Mouse (Mus musculus) lung, embryonic 14.5 days (tissue): ENCODE data around the gene Pappa. TPM values are rescaled to one million over a fixed set of nuclear protein-coding genes. Genes with fewer than 3 reads are reported as not detected.

ENCODE experiments used
- ATAC-seq: fragments of 200-750 bp; cut with Nextera tagmentation; 2 replicates; pipeline ENCODE4 v1.8.0; 2017; ENCODE audit warnings: mild to moderate bottlenecking, moderate TSS enrichment, moderate library complexity; ENCODE audit not compliant: insufficient read depth
- DNase-seq: peaks from one replicate; pipeline ENCODE4 v3.0.0-alpha.2; 2015
- H3K27ac ChIP-seq: fragments of 300-500 bp; sonication (generic); 2 replicates; pipeline ENCODE4 v1.5.1; 2014; ENCODE audit warnings: low read depth, mild to moderate bottlenecking, moderate library complexity
- H3K27me3 ChIP-seq: fragments of 300-500 bp; sonication (generic); 2 replicates; pipeline ENCODE4 v1.6.1; 2014; ENCODE audit warnings: low read length, control low read depth; ENCODE audit not compliant: insufficient read depth
- H3K36me3 ChIP-seq: fragments of 300-500 bp; sonication (generic); 2 replicates; pipeline ENCODE4 v1.6.1; 2014; ENCODE audit warnings: control low read depth; ENCODE audit not compliant: insufficient read depth
- H3K4me1 ChIP-seq: fragments of 300-500 bp; sonication (generic); 2 replicates; pipeline ENCODE4 v1.6.1; 2014; ENCODE audit warnings: antibody characterized with exemption, control low read depth; ENCODE audit not compliant: insufficient read depth
- H3K4me2 ChIP-seq: fragments of 300-500 bp; sonication (generic); 2 replicates; pipeline ENCODE4 v1.6.1; 2014; ENCODE audit warnings: mild to moderate bottlenecking
- H3K4me3 ChIP-seq: fragments of 300-500 bp; sonication (generic); 2 replicates; pipeline ENCODE4 v1.5.1; 2014; ENCODE audit warnings: low read depth, low read length
- H3K9ac ChIP-seq: fragments of 300-500 bp; sonication (generic); 2 replicates; pipeline ENCODE4 v1.6.1; 2014
- H3K9me3 ChIP-seq: fragments of 300-500 bp; sonication (generic); 2 replicates; pipeline ENCODE4 v1.6.1; 2016; ENCODE audit warnings: low read depth, low read length, control low read depth
- CTCF ChIP-seq: IDR thresholded peaks from 2 replicates; pipeline ENCODE4 v1.5.1; 2016; ENCODE audit warnings: antibody characterized with exemption, low read depth
- WGBS: fragments of 180-500 bp; shearing (Covaris S2); extraction: QIAGEN DNeasy Blood & Tissue Kit; methylation state at CpG from one replicate; pipeline ENCODE4 v1.1.7; 2014; 5-methylcytosine and 5-hydroxymethylcytosine counted together
- polyA plus RNA-seq: library from polyadenylated mRNA; unstranded; fragments of >200 nt; fragmentation: Nextera tagmentation; extraction: Ambion mirVana; gene quantifications from 2 replicates; pipeline ENCODE4 v1.2.1, GENCODE M21; 2014

Pappa gene
- polyA plus RNA-seq, 1 experiment from 2014 or later: 2.4 TPM

DNA sequence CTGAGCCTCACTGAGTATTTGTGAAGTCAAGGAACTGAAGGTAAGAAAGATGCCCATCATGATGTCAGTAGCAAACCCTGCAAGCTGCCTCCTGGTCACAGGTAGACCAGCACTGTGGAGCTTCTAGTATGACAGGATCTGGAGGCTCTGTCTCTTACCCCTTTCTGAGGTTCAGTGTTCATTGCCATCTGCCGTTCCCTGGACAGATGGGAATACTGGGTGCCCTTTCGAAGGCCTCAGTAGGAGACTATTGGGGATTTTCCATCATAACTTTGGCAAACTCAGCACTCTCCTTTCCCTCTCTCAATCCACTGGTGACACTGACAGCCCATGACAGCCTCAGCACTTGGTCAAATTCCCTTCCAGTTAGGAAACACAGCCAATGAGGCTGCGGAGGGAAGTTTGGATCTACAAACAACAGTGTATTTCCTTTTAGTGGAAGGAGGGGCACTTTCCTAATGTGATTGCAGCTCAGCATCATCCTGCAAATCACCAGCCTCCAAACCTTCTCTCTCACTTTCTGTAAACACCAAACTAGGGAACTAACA lies 42.4 kb downstream of the Pappa start:
- H3K36me3 ChIP-seq: no peaks in the 10 kb centered on the region
- no peak overlapping the region for H3K4me3 ChIP-seq
- 42% methylated on average over 3 of the region's 3 CpGs for WGBS
- ATAC-seq (peak; percentile 47; the same call in 1 of the 2 replicates), DNase-seq (peak; percentile 51)
- no peak overlapping the region for H3K4me2 ChIP-seq
- H3K27ac ChIP-seq: 0 out of 2 replicates have a peak overlapping the region, but pooled peaks have one; percentile 26
- no peaks in the 10 kb centered on the region for H3K27me3 ChIP-seq
- H3K9me3 ChIP-seq: no peaks in the 10 kb centered on the region
- H3K9ac ChIP-seq: no peak overlapping the region
- no peak for TF ChIP-seq CTCF
- no peaks in the 10 kb centered on the region for H3K4me1 ChIP-seq

GRCm38 (mm10) chr4:65174505-65174904 lies 50.5 kb downstream of the Pappa start:
- no peak for TF ChIP-seq CTCF
- Histone ChIP-seq H3K4me1 (no peaks in the 10 kb centered on the region), H3K36me3 (no peaks in the 10 kb centered on the region), H3K27ac (no peak overlapping the region), H3K9ac (no peak overlapping the region), H3K4me3 (no peak overlapping the region), H3K9me3 (no peaks in the 10 kb centered on the region), H3K4me2 (no peak overlapping the region), H3K27me3 (no peaks in the 10 kb centered on the region)
- ATAC-seq: no peak
- WGBS: 76% methylated on average over 3 of the region's 3 CpGs
- no peak for DNase-seq

- no peak overlapping the region for H3K4me2 ChIP-seq
- no peaks in the 10 kb centered on the region for H3K4me1 ChIP-seq
- no peak overlapping the region for H3K4me3 ChIP-seq
- ATAC-seq (no peak), DNase-seq (peak; percentile 37)
- H3K36me3 ChIP-seq: no peaks in the 10 kb centered on the region
- no peak for TF ChIP-seq CTCF
- no peaks in the 10 kb centered on the region for H3K9me3 ChIP-seq
- no peak overlapping the region for H3K9ac ChIP-seq
- H3K27me3 ChIP-seq: no peaks in the 10 kb centered on the region
- no peak overlapping the region for H3K27ac ChIP-seq
- WGBS: 21% methylated on average over 1 of the region's 1 CpGs
Measured at GRCm38 (mm10) chr4:65178146-65178545, 54.2 kb downstream of the Pappa start.

DNA sequence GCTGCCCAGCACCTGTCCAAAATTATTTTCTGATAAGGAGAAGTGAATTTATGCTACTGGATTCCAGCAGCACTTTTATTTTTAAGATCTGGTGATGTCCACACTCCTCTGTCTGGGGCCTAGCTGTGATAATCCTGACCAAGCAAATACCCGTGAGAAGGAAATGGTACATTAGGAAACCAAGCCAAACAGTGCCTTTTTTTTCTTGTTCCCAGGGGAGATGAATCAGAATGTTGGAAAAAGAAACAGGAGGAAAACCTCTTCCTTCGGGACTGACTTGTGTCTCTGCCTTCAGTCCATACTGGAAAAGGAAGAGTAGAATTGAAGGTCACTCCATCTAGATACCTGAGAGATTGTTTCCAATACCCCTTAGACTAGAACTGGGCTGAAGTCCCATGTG lies 63.3 kb downstream of the Pappa start:
- no peaks in the 10 kb centered on the region for H3K27me3 ChIP-seq
- H3K9me3 ChIP-seq: no peaks in the 10 kb centered on the region
- no peak overlapping the region for H3K9ac ChIP-seq
- H3K36me3 ChIP-seq: no peaks in the 10 kb centered on the region
- 0 out of 2 replicates have a peak, but pooled peaks cover 4% of the 10 kb centered on the region for H3K4me1 ChIP-seq
- WGBS: 62% methylated on average over 2 of the region's 2 CpGs
- DNase-seq (no peak), ATAC-seq (no peak)
- no peak overlapping the region for H3K27ac ChIP-seq
- no peak overlapping the region for H3K4me2 ChIP-seq
- TF ChIP-seq CTCF: no peak
- H3K4me3 ChIP-seq: no peak overlapping the region

- H3K36me3 ChIP-seq: no peaks in the 10 kb centered on the region
- ATAC-seq (no peak), DNase-seq (no peak)
- 0 out of 2 replicates have a peak, but pooled peaks cover 4% of the 10 kb centered on the region for H3K4me1 ChIP-seq
- H3K27ac ChIP-seq: no peak overlapping the region
- no peaks in the 10 kb centered on the region for H3K27me3 ChIP-seq
- TF ChIP-seq CTCF: no peak
- H3K4me3 ChIP-seq: no peak overlapping the region
- no peaks in the 10 kb centered on the region for H3K9me3 ChIP-seq
- no peak overlapping the region for H3K4me2 ChIP-seq
- WGBS: 89% methylated on average over 1 of the region's 1 CpGs
- no peak overlapping the region for H3K9ac ChIP-seq
Measured at GRCm38 (mm10) chr4:65187716-65188115, 63.7 kb downstream of the Pappa start.

DNA sequence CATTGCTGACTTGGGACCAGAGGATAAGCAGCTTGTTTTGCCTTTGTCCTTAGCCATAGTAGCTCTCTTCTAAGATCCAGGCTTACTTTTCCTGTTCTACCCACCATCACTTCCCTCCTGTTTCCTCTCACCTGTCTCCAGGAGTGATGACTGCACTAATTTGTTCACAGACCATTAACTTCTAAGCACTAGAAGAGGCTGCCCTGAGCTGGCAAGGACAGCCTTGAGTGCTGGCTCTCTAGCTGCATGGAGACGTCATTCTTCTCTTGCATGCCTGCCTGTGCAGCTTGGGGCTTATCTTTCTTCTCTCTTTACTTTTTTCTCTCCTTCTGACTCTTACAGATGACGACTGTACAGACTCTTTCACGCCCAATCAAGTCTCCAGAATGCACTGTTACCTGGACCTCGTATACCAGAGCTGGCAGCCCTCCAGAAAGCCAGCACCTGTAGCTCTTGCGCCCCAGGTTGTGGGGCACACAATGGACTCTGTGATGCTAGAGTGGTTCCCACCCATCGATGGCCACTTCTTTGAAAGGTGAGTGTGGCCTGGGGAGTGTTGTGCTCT lies 65.0 kb downstream of the Pappa start:
- ATAC-seq: peak; percentile 73
- Histone ChIP-seq H3K27ac (no peak overlapping the region), H3K4me1 (0 out of 2 replicates have a peak, but pooled peaks cover 4% of the 10 kb centered on the region), H3K27me3 (no peaks in the 10 kb centered on the region), H3K9ac (no peak overlapping the region), H3K4me2 (no peak overlapping the region), H3K9me3 (no peaks in the 10 kb centered on the region), H3K36me3 (no peaks in the 10 kb centered on the region), H3K4me3 (no peak overlapping the region)
- no peak for TF ChIP-seq CTCF
- DNase-seq: peak; percentile 42
- WGBS: 46% methylated on average over 6 of the region's 6 CpGs

DNA sequence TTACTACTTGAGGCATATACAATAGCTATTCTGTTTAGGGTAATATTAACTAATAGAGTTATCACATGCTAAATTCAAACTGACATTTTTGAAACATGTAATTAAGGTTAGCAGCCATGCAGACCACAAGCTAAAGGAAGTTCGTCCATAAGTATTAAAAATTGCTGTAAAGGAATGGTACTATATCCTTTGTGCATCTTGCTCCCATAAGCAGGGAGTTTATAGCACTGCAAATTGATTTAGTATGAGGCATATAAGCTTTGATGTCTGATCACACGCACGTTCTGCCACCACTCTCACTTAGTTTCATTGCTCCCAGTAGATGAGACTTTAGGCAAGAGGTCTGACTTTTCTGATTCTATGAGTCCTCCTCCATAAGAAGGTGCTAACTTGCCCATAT lies 68.8 kb downstream of the Pappa start:
- H3K9me3 ChIP-seq: no peaks in the 10 kb centered on the region
- no peak overlapping the region for H3K9ac ChIP-seq
- no peak overlapping the region for H3K4me2 ChIP-seq
- no peak for ATAC-seq
- DNase-seq: no peak
- 66% methylated on average over 3 of the region's 3 CpGs for WGBS
- no peak overlapping the region for H3K27ac ChIP-seq
- TF ChIP-seq CTCF: no peak
- H3K4me1 ChIP-seq: no peaks in the 10 kb centered on the region
- no peak overlapping the region for H3K4me3 ChIP-seq
- no peaks in the 10 kb centered on the region for H3K36me3 ChIP-seq
- H3K27me3 ChIP-seq: no peaks in the 10 kb centered on the region
